Mouse (Mus musculus) kidney, embryonic 15.5 days (tissue): Measurements from ENCODE around the gene Tmem198. TPM values are rescaled to one million over a fixed set of nuclear protein-coding genes. Genes with fewer than 3 reads are reported as not detected.
A peak's percentile ranks its signal among the peaks of the same experiment; 100 is the strongest.

Experiments used
- ATAC-seq: fragments of 200-750 bp; cut with Nextera tagmentation; replicated peaks from 2 replicates; pipeline ENCODE4 v1.8.0; 2017; ENCODE audit warnings: moderate TSS enrichment; ENCODE audit not compliant: low FRiP score
- H3K27ac ChIP-seq: fragments of 300-500 bp; sonication (generic); 2 replicates; pipeline ENCODE4 v1.5.1; 2015; ENCODE audit warnings: mild to moderate bottlenecking, inconsistent platforms
- H3K27me3 ChIP-seq: fragments of 300-500 bp; sonication (generic); 2 replicates; pipeline ENCODE4 v1.6.1; 2015; ENCODE audit warnings: inconsistent platforms
- H3K36me3 ChIP-seq: fragments of 300-500 bp; sonication (generic); 2 replicates; pipeline ENCODE4 v1.6.1; 2015; ENCODE audit warnings: inconsistent platforms
- H3K4me1 ChIP-seq: fragments of 300-500 bp; sonication (generic); 2 replicates; pipeline ENCODE4 v1.6.1; 2015; ENCODE audit warnings: inconsistent platforms
- H3K4me2 ChIP-seq: fragments of 300-500 bp; sonication (generic); 2 replicates; pipeline ENCODE4 v1.6.1; 2015; ENCODE audit warnings: moderate library complexity, mild to moderate bottlenecking, inconsistent platforms
- H3K4me3 ChIP-seq: fragments of 300-500 bp; sonication (generic); replicated peaks from 2 replicates; pipeline ENCODE4 v1.5.1; 2015; ENCODE audit warnings: mild to moderate bottlenecking, inconsistent platforms
- H3K9ac ChIP-seq: fragments of 300-500 bp; sonication (generic); 2 replicates; pipeline ENCODE4 v1.6.1; 2015; ENCODE audit warnings: mild to moderate bottlenecking, inconsistent platforms
- H3K9me3 ChIP-seq: fragments of 300-500 bp; sonication (generic); replicated peaks from 2 replicates; pipeline ENCODE4 v1.6.1; 2016; ENCODE audit warnings: inconsistent platforms
- WGBS: fragments of 180-500 bp; shearing (Covaris S2); methylation state at CpG from one replicate; pipeline ENCODE4 v1.1.7; 2015; ENCODE audit warnings: mixed read lengths; 5-methylcytosine and 5-hydroxymethylcytosine counted together
- polyA plus RNA-seq: library from polyadenylated mRNA; unstranded; fragments of >200 nt; fragmentation: Nextera tagmentation; extraction: Ambion mirVana; gene quantifications from 2 replicates; pipeline ENCODE4 v1.2.1, GENCODE M21; 2015

The Tmem198 gene
- polyA plus RNA-seq, 1 experiment from 2014 or later: 1.2 TPM

- no peak overlapping the region for H3K9ac ChIP-seq
- peaks cover 82% of the 10 kb centered on the region for H3K36me3 ChIP-seq
- peak overlapping the region; percentile 56 for H3K27ac ChIP-seq
- no peaks in the 10 kb centered on the region for H3K9me3 ChIP-seq
- ATAC-seq: peak; percentile 46
- H3K4me2 ChIP-seq: no peak overlapping the region
- 27% methylated on average over 12 of the region's 12 CpGs for WGBS
- 0 out of 2 replicates have a peak, but pooled peaks cover 6% of the 10 kb centered on the region for H3K27me3 ChIP-seq
- H3K4me3 ChIP-seq: no peak overlapping the region
- peaks cover 24% of the 10 kb centered on the region for H3K4me1 ChIP-seq
Observed at GRCm38 (mm10) chr1:75494878-75495548, 15.7 kb downstream of the Tmem198 start.

GRCm38 (mm10) chr1:75498897-75499296, 19.6 kb downstream of the Tmem198 start:
- no peak overlapping the region for H3K9ac ChIP-seq
- H3K9me3 ChIP-seq: no peaks in the 10 kb centered on the region
- no peaks in the 10 kb centered on the region for H3K27me3 ChIP-seq
- ATAC-seq: no peak
- no peak overlapping the region for H3K27ac ChIP-seq
- H3K4me1 ChIP-seq: peaks cover 36% of the 10 kb centered on the region
- peaks cover 82% of the 10 kb centered on the region for H3K36me3 ChIP-seq
- no peak overlapping the region for H3K4me2 ChIP-seq
- 88% methylated on average over 4 of the region's 4 CpGs for WGBS
- no peak overlapping the region for H3K4me3 ChIP-seq

GRCm38 (mm10) chr1:75499441-75499840, 20.1 kb downstream of the Tmem198 start:
- H3K9me3 ChIP-seq: no peaks in the 10 kb centered on the region
- no peak overlapping the region for H3K9ac ChIP-seq
- no peak overlapping the region for H3K4me2 ChIP-seq
- ATAC-seq: no peak
- WGBS: 81% methylated on average over 7 of the region's 7 CpGs
- no peak overlapping the region for H3K27ac ChIP-seq
- H3K27me3 ChIP-seq: no peaks in the 10 kb centered on the region
- peaks cover 86% of the 10 kb centered on the region for H3K36me3 ChIP-seq
- peaks cover 42% of the 10 kb centered on the region for H3K4me1 ChIP-seq
- no peak overlapping the region for H3K4me3 ChIP-seq

GRCm38 (mm10) chr1:75501905-75502304, 22.6 kb downstream of the Tmem198 start:
- Histone ChIP-seq H3K4me3 (no peak overlapping the region), H3K4me1 (peaks cover 37% of the 10 kb centered on the region), H3K27ac (no peak overlapping the region), H3K4me2 (no peak overlapping the region), H3K36me3 (peaks cover 71% of the 10 kb centered on the region), H3K9me3 (no peaks in the 10 kb centered on the region), H3K27me3 (no peaks in the 10 kb centered on the region), H3K9ac (no peak overlapping the region)
- 94% methylated on average over 9 of the region's 9 CpGs for WGBS
- no peak for ATAC-seq

- Histone ChIP-seq H3K27ac (no peak overlapping the region), H3K36me3 (peaks cover 59% of the 10 kb centered on the region), H3K9ac (no peak overlapping the region), H3K4me2 (peak overlapping the region; percentile 86), H3K4me1 (peaks cover 46% of the 10 kb centered on the region), H3K4me3 (no peak overlapping the region), H3K9me3 (no peaks in the 10 kb centered on the region), H3K27me3 (no peaks in the 10 kb centered on the region)
- 83% methylated on average over 25 of the region's 25 CpGs for WGBS
- no peak for ATAC-seq
Observed at GRCm38 (mm10) chr1:75502945-75503650, 23.8 kb downstream of the Tmem198 start.

- H3K27me3 ChIP-seq: no peaks in the 10 kb centered on the region
- no peaks in the 10 kb centered on the region for H3K9me3 ChIP-seq
- 73% methylated on average over 23 of the region's 23 CpGs for WGBS
- no peak overlapping the region for H3K9ac ChIP-seq
- ATAC-seq: no peak
- peaks cover 48% of the 10 kb centered on the region for H3K4me1 ChIP-seq
- H3K36me3 ChIP-seq: peaks cover 54% of the 10 kb centered on the region
- H3K4me3 ChIP-seq: no peak overlapping the region
- H3K27ac ChIP-seq: no peak overlapping the region
- H3K4me2 ChIP-seq: peak overlapping the region; percentile 86
Observed at GRCm38 (mm10) chr1:75503651-75503980, 24.3 kb downstream of the Tmem198 start.

GRCm38 (mm10) chr1:75504256-75505045, 25.1 kb downstream of the Tmem198 start:
- Histone ChIP-seq H3K36me3 (peaks cover 46% of the 10 kb centered on the region), H3K4me1 (peaks cover 51% of the 10 kb centered on the region), H3K4me2 (peak overlapping the region; percentile 86), H3K27ac (no peak overlapping the region), H3K9ac (peak overlapping the region; percentile 92), H3K4me3 (peak overlapping the region; percentile 88), H3K27me3 (no peaks in the 10 kb centered on the region), H3K9me3 (no peaks in the 10 kb centered on the region)
- ATAC-seq: no peak
- WGBS: 55% methylated on average over 9 of the region's 9 CpGs

- peaks cover 60% of the 10 kb centered on the region for H3K4me1 ChIP-seq
- H3K27ac ChIP-seq: peak overlapping the region; percentile 98
- H3K27me3 ChIP-seq: no peaks in the 10 kb centered on the region
- peaks cover 36% of the 10 kb centered on the region for H3K36me3 ChIP-seq
- under 1% methylated on average over 84 of the region's 84 CpGs for WGBS
- H3K9ac ChIP-seq: peak overlapping the region; percentile 92
- peak overlapping the region; percentile 88 for H3K4me3 ChIP-seq
- peak; percentile 44 for ATAC-seq
- H3K9me3 ChIP-seq: no peaks in the 10 kb centered on the region
- H3K4me2 ChIP-seq: peak overlapping the region; percentile 86
Observed at GRCm38 (mm10) chr1:75505159-75505955, 26.0 kb downstream of the Tmem198 start.

GRCm38 (mm10) chr1:75505956-75506831, 26.9 kb downstream of the Tmem198 start, which contains the start of gene Obsl1:
Gene Obsl1 (minus strand): TSS chr1:75506452.
- H3K27me3 ChIP-seq: no peaks in the 10 kb centered on the region
- peaks cover 28% of the 10 kb centered on the region for H3K36me3 ChIP-seq
- peak within 1 kb of the TSS; percentile 92 for H3K9ac ChIP-seq
- H3K9me3 ChIP-seq: no peaks in the 10 kb centered on the region
- peak within 1 kb of the TSS; percentile 98 for H3K27ac ChIP-seq
- peaks cover 68% of the 10 kb centered on the region for H3K4me1 ChIP-seq
- H3K4me2 ChIP-seq: peak within 1 kb of the TSS; percentile 86
- peak; percentile 94 for ATAC-seq
- peak within 1 kb of the TSS; percentile 88 for H3K4me3 ChIP-seq
- under 1% methylated on average over 65 of the region's 65 CpGs for WGBS

- 0 out of 2 replicates have a peak, but pooled peaks have one; percentile 3 for ATAC-seq
- peak within 1 kb of the TSS; percentile 86 for H3K4me2 ChIP-seq
- peak within 1 kb of the TSS; percentile 98 for H3K27ac ChIP-seq
- peak within 1 kb of the TSS; percentile 92 for H3K9ac ChIP-seq
- no peaks in the 10 kb centered on the region for H3K9me3 ChIP-seq
- peak within 1 kb of the TSS; percentile 88 for H3K4me3 ChIP-seq
- WGBS: 48% methylated on average over 10 of the region's 10 CpGs
- H3K4me1 ChIP-seq: peaks cover 75% of the 10 kb centered on the region
- H3K27me3 ChIP-seq: no peaks in the 10 kb centered on the region
- H3K36me3 ChIP-seq: peaks cover 20% of the 10 kb centered on the region
Observed at GRCm38 (mm10) chr1:75507006-75507405, 27.7 kb downstream of the Tmem198 start, which contains the start of gene Inha. Gene Inha (plus strand): TSS chr1:75507077.
